Mouse (Mus musculus): ENCODE data around the gene 1110004F10Rik. TPM values are rescaled to one million over a fixed set of nuclear protein-coding genes. Genes with fewer than 3 reads are reported as not detected.
"Not testable (repeated sequence)": the region's sequence is repeated elsewhere in the genome, so short reads cannot be mapped to it uniquely, and the experiment has no call there.

Gene 1110004F10Rik
- polyA plus RNA-seq, 1 experiment from 2014 or later, result 434 TPM

DNA sequence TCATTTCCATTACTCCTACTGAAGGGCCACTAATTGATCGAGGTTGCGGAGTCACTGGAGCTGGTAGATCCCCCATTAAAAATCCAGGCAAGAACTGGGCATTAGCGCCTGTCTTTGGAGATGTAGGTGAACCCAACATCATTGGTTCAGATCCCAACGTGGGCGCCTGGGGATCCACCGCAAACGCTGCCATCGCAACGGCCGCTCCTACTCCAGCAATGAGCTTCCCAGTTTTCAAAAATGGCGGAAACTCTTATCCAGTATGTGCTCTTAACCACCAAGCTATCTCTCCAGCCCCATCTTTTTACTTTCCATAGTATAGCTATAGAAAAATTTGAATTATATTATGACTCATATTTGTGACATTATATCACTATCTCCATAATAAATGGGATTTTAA is 45.2 kb downstream of the 1110004F10Rik start, which contains the start of gene Gm4353:
Gene Gm4353, minus strand, starts transcription at position 270 of the 400 bp plus-strand sequence.
- H3K9ac ChIP-seq (ENCODE audit: low read length); H3K36me3 ChIP-seq (ENCODE audit: control insufficient read depth, insufficient read depth, low read length); H3K4me2 ChIP-seq (ENCODE audit: low read length); ATAC-seq; H3K27me3 ChIP-seq (replicated peaks; ENCODE audit: control insufficient read depth, insufficient read depth, low read length); H3K9me3 ChIP-seq (replicated peaks; ENCODE audit: control insufficient read depth, low read length); H3K4me1 ChIP-seq (ENCODE audit: control insufficient read depth, insufficient read depth, low read length); DNase-seq (ENCODE audit: low spot score); H3K27ac ChIP-seq (ENCODE audit: low read depth, low read length); H3K4me3 ChIP-seq (ENCODE audit: low read depth, low read length): not testable (repeated sequence)
- 97% methylated on average over 11 of the region's 11 CpGs for WGBS

DNA sequence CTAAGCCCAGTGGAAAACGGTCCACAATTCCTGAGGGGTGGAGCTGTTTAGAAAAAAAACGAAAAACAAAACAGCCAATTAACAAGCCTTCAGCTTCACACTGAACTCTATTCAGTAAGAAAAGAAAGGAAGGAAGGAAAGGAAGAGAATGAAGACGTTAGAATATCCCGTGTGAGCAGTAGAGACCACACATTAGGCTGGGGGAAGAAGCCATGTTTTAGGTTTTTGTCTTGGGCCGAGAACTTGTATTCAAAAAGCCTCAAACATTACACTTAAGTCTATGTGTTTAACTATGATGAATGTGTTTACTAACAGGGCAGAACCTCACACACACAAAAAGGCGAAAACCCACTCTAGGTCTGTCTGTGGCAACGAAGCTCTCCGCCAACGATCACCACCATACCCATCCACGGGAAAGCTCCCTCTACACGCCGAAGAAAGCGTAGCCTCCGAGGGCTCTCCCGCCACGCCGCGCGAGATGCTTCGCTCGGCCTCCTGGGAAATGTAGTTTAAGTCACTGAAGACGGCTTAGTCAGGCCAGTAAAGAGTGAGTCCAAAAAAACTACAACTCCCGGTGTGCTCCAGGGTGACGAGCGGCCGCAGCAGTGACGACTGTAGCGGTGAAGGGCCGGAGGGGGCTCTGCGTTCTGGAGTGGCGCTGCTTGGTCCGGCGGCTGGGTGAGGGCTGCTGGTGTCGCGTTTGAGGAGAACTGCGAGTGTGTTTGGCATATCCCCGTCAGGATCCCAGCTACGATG is 53.7 kb downstream of the 1110004F10Rik start:
- peak overlapping the region; percentile 60 for H3K4me3 ChIP-seq (ENCODE audit: low read depth, low read length)
- DNase-seq (ENCODE audit: low spot score) (peak; percentile 99), ATAC-seq (peak; percentile 100)
- H3K27me3 ChIP-seq (replicated peaks; ENCODE audit: control insufficient read depth, insufficient read depth, low read length), result no peaks in the 10 kb centered on the region
- H3K4me2 ChIP-seq (ENCODE audit: low read length), result peak overlapping the region; percentile 64
- H3K27ac ChIP-seq (ENCODE audit: low read depth, low read length), result peak overlapping the region; percentile 96
- under 1% methylated on average over 38 of the region's 38 CpGs for WGBS
- no peaks in the 10 kb centered on the region for H3K9me3 ChIP-seq (replicated peaks; ENCODE audit: control insufficient read depth, low read length)
- H3K4me1 ChIP-seq (ENCODE audit: control insufficient read depth, insufficient read depth, low read length), result peaks cover 18% of the 10 kb centered on the region
- H3K9ac ChIP-seq (ENCODE audit: low read length), result peak overlapping the region; percentile 77
- no peaks in the 10 kb centered on the region for H3K36me3 ChIP-seq (ENCODE audit: control insufficient read depth, insufficient read depth, low read length)

DNA sequence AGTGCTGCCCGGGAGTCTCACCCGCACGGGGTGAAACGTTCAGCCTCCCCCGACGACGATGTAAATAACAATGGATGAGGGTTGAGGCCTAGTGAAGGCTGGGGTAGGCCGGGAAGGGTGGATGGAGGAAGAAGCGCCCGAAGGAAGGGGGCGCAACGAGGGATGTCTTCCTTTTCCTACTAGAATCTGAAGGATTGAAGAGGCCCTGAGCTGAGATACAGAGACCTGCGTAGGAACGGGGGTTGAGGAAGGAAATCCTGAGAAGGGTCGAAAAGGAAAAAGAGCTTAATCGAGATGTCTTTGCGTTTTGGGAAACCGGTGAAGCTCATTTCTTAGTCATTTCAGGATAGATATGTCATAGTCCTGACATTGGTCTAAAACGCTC is 54.3 kb downstream of the 1110004F10Rik start:
- DNase-seq (ENCODE audit: low spot score), result peak; percentile 82
- ATAC-seq, result peak; percentile 84
- peak overlapping the region; percentile 77 for H3K9ac ChIP-seq (ENCODE audit: low read length)
- H3K36me3 ChIP-seq (ENCODE audit: control insufficient read depth, insufficient read depth, low read length), result no peaks in the 10 kb centered on the region
- peak overlapping the region; percentile 96 for H3K27ac ChIP-seq (ENCODE audit: low read depth, low read length)
- no peaks in the 10 kb centered on the region for H3K9me3 ChIP-seq (replicated peaks; ENCODE audit: control insufficient read depth, low read length)
- under 1% methylated on average over 19 of the region's 19 CpGs for WGBS
- H3K4me2 ChIP-seq (ENCODE audit: low read length), result peak overlapping the region; percentile 64
- H3K4me3 ChIP-seq (ENCODE audit: low read depth, low read length), result peak overlapping the region; percentile 60
- H3K27me3 ChIP-seq (replicated peaks; ENCODE audit: control insufficient read depth, insufficient read depth, low read length), result no peaks in the 10 kb centered on the region
- H3K4me1 ChIP-seq (ENCODE audit: control insufficient read depth, insufficient read depth, low read length), result peaks cover 18% of the 10 kb centered on the region

DNA sequence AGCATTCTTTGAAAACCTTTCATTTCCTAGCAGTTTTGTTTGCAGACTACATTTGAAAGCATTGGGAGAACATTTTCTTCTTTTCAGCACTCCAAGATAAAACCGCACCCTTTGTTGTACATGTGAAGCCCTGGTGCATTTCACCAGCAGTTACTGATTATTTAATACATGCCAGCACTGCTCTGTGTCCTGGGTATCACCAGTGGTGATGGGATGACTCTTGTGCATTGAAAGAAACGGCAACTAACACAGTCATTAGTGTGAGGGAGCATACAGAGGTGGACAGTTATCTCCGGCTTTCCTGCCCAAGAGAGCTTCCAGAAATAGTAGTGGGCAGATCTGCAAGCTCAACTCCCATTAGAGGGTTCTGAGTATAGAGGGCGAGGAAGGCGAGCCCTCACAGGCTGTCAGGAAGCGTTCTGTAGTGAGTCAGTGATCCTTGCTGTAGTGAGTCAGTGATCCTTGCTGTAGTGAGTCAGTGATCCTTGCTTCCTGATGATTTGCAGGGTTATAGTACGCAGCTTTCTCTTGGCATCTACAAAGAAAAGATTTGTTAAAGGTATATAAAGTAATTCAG is 60.8 kb downstream of the 1110004F10Rik start:
- no peak overlapping the region for H3K4me3 ChIP-seq (ENCODE audit: low read depth, low read length)
- no peak overlapping the region for H3K27ac ChIP-seq (ENCODE audit: low read depth, low read length)
- H3K9me3 ChIP-seq (replicated peaks; ENCODE audit: control insufficient read depth, low read length), result no peaks in the 10 kb centered on the region
- H3K27me3 ChIP-seq (replicated peaks; ENCODE audit: control insufficient read depth, insufficient read depth, low read length), result no peaks in the 10 kb centered on the region
- no peak overlapping the region for H3K4me2 ChIP-seq (ENCODE audit: low read length)
- H3K4me1 ChIP-seq (ENCODE audit: control insufficient read depth, insufficient read depth, low read length), result peaks cover 8% of the 10 kb centered on the region
- no peak overlapping the region for H3K9ac ChIP-seq (ENCODE audit: low read length)
- DNase-seq (ENCODE audit: low spot score), result no peak
- WGBS, result 95% methylated on average over 7 of the region's 7 CpGs
- no peak for ATAC-seq
- H3K36me3 ChIP-seq (ENCODE audit: control insufficient read depth, insufficient read depth, low read length), result peaks cover 38% of the 10 kb centered on the region

DNA sequence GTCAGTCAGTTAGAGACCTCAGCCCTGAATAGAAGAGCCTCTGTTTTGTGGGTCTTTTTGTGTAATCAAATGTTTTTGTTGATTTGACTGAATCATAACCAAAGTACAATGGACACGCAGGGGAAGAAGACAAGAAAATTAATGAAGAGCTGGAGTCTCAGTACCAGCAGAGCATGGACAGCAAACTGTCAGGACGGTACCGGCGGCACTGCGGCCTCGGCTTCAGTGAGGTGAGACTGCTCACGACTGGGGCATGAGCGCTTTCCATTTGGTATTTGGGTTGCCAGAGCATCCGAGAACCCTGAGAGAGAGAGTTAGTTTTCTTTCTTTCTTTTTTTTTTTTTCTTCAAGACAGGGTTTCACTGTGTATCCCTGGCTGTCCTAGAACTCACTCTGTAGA is 63.9 kb downstream of the 1110004F10Rik start:
- no peak overlapping the region for H3K4me2 ChIP-seq (ENCODE audit: low read length)
- no peaks in the 10 kb centered on the region for H3K9me3 ChIP-seq (replicated peaks; ENCODE audit: control insufficient read depth, low read length)
- peaks cover 59% of the 10 kb centered on the region for H3K36me3 ChIP-seq (ENCODE audit: control insufficient read depth, insufficient read depth, low read length)
- H3K27me3 ChIP-seq (replicated peaks; ENCODE audit: control insufficient read depth, insufficient read depth, low read length), result no peaks in the 10 kb centered on the region
- DNase-seq (ENCODE audit: low spot score) (no peak), ATAC-seq (no peak)
- no peak overlapping the region for H3K4me3 ChIP-seq (ENCODE audit: low read depth, low read length)
- H3K27ac ChIP-seq (ENCODE audit: low read depth, low read length), result no peak overlapping the region
- H3K4me1 ChIP-seq (ENCODE audit: control insufficient read depth, insufficient read depth, low read length), result no peaks in the 10 kb centered on the region
- WGBS, result 98% methylated on average over 9 of the region's 9 CpGs
- no peak overlapping the region for H3K9ac ChIP-seq (ENCODE audit: low read length)

DNA sequence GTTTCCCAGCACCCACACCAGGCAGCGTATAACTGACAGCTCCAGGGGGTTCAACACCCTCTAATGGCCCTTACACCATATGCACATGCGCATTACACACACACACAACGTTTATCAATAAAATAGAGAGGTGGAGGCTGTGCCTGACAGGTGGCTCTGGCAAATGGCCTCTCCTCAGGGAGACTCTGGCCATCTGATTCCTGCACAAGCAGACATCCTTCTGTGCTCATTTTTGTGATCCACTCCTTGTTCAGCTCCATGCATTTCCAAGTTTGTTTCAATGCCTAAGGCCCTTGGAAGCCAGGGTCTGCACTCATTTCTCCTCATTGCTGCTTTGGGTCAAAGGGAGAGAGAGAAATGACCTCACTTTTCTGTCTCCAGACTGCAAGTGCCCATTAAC is 71.5 kb downstream of the 1110004F10Rik start:
- DNase-seq (ENCODE audit: low spot score), result no peak
- no peak overlapping the region for H3K9ac ChIP-seq (ENCODE audit: low read length)
- H3K4me2 ChIP-seq (ENCODE audit: low read length), result no peak overlapping the region
- no peaks in the 10 kb centered on the region for H3K9me3 ChIP-seq (replicated peaks; ENCODE audit: control insufficient read depth, low read length)
- no peak overlapping the region for H3K4me3 ChIP-seq (ENCODE audit: low read depth, low read length)
- 82% methylated on average over 3 of the region's 3 CpGs for WGBS
- no peak overlapping the region for H3K27ac ChIP-seq (ENCODE audit: low read depth, low read length)
- H3K27me3 ChIP-seq (replicated peaks; ENCODE audit: control insufficient read depth, insufficient read depth, low read length), result no peaks in the 10 kb centered on the region
- no peaks in the 10 kb centered on the region for H3K4me1 ChIP-seq (ENCODE audit: control insufficient read depth, insufficient read depth, low read length)
- ATAC-seq, result no peak
- peaks cover 15% of the 10 kb centered on the region for H3K36me3 ChIP-seq (ENCODE audit: control insufficient read depth, insufficient read depth, low read length)

DNA sequence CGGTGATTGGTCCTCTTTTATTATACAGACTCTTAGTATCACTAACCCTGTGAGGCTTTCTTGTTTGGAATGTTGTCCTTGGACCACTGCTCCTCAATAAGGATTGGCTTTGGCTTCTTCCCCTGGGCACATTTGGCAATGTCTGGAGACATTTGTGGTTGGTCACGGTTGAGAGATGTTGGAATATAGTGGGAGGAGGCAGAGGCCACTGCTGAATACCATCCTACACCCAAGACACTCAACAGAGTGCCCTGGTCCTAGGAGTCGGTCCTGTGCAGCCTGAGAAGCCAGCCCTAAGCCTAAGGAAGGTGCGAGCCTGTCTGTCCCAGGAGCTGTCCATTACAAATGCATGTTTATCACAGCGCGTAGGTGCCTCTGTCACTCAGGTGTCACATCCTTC is 72.3 kb downstream of the 1110004F10Rik start:
- WGBS, result 92% methylated on average over 6 of the region's 6 CpGs
- H3K9me3 ChIP-seq (replicated peaks; ENCODE audit: control insufficient read depth, low read length), result no peaks in the 10 kb centered on the region
- no peak overlapping the region for H3K9ac ChIP-seq (ENCODE audit: low read length)
- no peak overlapping the region for H3K27ac ChIP-seq (ENCODE audit: low read depth, low read length)
- H3K27me3 ChIP-seq (replicated peaks; ENCODE audit: control insufficient read depth, insufficient read depth, low read length), result no peaks in the 10 kb centered on the region
- no peak for DNase-seq (ENCODE audit: low spot score)
- H3K4me1 ChIP-seq (ENCODE audit: control insufficient read depth, insufficient read depth, low read length), result no peaks in the 10 kb centered on the region
- ATAC-seq, result no peak
- H3K36me3 ChIP-seq (ENCODE audit: control insufficient read depth, insufficient read depth, low read length), result peaks cover 7% of the 10 kb centered on the region; the same call in 1 of the 2 replicates
- H3K4me3 ChIP-seq (ENCODE audit: low read depth, low read length), result no peak overlapping the region
- no peak overlapping the region for H3K4me2 ChIP-seq (ENCODE audit: low read length)

DNA sequence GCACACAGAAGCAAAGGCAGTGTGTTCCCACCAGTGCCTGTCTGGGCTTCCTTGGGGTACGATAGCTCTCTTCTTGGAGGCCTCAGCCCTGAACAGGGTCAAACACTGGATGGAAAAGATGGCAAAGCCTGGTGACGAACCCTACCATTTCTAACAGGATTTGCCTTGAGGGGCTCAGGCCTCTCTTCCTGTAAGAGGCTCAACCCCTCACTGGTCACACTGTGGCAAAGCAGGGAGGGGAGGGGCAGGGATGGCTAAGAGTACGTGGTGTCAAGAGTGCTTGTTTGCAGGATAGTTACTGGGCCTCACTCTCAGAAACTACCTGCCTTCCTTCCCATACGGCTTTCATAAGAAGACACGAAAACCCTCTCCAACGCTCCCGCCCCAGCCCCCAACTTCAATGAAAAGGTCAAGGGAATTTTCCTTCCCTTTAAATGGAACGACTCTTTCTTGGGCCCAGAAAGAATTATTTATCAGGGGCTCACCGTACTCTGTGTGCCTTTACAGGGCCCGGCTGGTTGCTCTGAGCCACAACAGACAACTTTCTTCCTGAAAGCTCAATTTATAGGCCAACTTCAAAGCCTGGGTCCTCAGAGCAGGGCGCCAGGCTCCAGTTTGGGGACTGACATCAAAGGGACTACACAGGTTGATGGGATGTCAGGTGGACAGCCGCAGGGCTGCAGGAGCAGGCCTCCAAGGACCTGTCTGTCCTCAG is 76.2 kb downstream of the 1110004F10Rik start:
- WGBS, result 79% methylated on average over 12 of the region's 12 CpGs
- Histone ChIP-seq H3K4me3 (ENCODE audit: low read depth, low read length) (no peak overlapping the region), H3K9ac (ENCODE audit: low read length) (no peak overlapping the region), H3K9me3 (replicated peaks; ENCODE audit: control insufficient read depth, low read length) (no peaks in the 10 kb centered on the region), H3K27ac (ENCODE audit: low read depth, low read length) (no peak overlapping the region), H3K27me3 (replicated peaks; ENCODE audit: control insufficient read depth, insufficient read depth, low read length) (no peaks in the 10 kb centered on the region), H3K36me3 (ENCODE audit: control insufficient read depth, insufficient read depth, low read length) (no peaks in the 10 kb centered on the region), H3K4me2 (ENCODE audit: low read length) (no peak overlapping the region), H3K4me1 (ENCODE audit: control insufficient read depth, insufficient read depth, low read length) (no peaks in the 10 kb centered on the region)
- DNase-seq (ENCODE audit: low spot score) (no peak), ATAC-seq (no peak)

DNA sequence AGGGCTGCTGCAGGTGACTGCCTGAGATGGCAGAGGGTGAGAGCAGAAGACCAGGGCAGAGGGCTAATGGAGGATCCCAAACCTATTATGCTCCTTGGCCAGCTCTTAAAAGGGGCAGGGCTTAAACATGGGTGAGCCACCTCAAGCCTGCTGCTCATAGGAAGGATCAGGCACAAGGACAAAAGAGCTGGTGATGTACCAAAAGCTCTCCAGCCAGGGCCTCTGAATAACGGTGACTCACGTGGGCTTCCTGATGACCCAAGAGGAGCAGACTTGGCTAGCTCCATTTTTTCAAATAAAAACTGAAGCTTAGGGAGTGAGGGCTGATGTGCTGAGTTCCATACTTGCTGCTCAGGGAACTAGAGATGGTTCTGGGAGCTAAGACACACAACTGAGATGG is 76.8 kb downstream of the 1110004F10Rik start:
- 76% methylated on average over 2 of the region's 2 CpGs for WGBS

More for the DNA sequence above, 76.8 kb downstream of the 1110004F10Rik start:
- no peak overlapping the region for H3K27ac ChIP-seq (ENCODE audit: low read depth, low read length)
- H3K27me3 ChIP-seq (replicated peaks; ENCODE audit: control insufficient read depth, insufficient read depth, low read length), result no peaks in the 10 kb centered on the region
- no peaks in the 10 kb centered on the region for H3K9me3 ChIP-seq (replicated peaks; ENCODE audit: control insufficient read depth, low read length)
- no peak overlapping the region for H3K9ac ChIP-seq (ENCODE audit: low read length)
- H3K4me2 ChIP-seq (ENCODE audit: low read length), result no peak overlapping the region
- ATAC-seq (no peak), DNase-seq (ENCODE audit: low spot score) (no peak)
- peaks cover 2% of the 10 kb centered on the region; the same call in 1 of the 2 replicates for H3K4me1 ChIP-seq (ENCODE audit: control insufficient read depth, insufficient read depth, low read length)
- H3K4me3 ChIP-seq (ENCODE audit: low read depth, low read length), result no peak overlapping the region
- no peaks in the 10 kb centered on the region for H3K36me3 ChIP-seq (ENCODE audit: control insufficient read depth, insufficient read depth, low read length)
